Mouse (Mus musculus) hindlimb bud, embryonic 11.5 days (tissue): ENCODE results near the gene 4933427D14Rik.

Experiments
- DNase-seq: peaks from one replicate; pipeline ENCODE4 v3.0.0-alpha.2; 2012; ENCODE audit warnings: low read depth, low spot score; ENCODE audit errors: extremely low spot score

The 4933427D14Rik gene

DNA sequence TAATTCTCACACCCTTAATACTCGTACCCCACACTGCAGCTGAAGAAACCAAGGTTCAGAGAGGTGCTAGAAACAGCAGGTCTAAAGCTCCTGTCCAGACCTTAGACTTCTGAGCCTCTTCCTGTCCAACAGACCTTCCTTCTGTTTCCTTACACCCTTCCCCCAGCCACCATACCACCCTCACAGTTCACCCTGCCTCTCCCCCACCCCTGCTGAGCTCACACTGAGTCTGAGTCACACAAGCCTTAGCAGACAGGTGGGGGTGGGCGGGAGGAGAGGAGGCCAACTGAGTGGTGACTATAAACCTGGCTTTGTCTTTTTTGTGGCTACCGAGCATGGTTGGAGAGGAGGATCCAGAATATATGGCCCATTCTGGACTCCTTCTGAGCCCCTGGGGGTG is 96.5 kb downstream of the 4933427D14Rik start:
- no peak for DNase-seq

GRCm38 (mm10) chr11:72104223-72104622 is 103.0 kb downstream of the 4933427D14Rik start:
- DNase-seq = no peak
